Mouse (Mus musculus) heart, postnatal 10 days (tissue): Measurements from ENCODE around the gene Inpp4b. TPM values are rescaled to one million over a fixed set of nuclear protein-coding genes. Genes with fewer than 3 reads are reported as not detected.

Experiments used
- DNase-seq, 2 experiments: peaks; one replicate each; pipeline ENCODE4 v3.0.0; 2021
- intact Hi-C: fragments of 180-260 bp; cut with DNase I; formaldehyde crosslinking; loops from one replicate; pipeline ENCODE4 v1.15.1; 2025
- total RNA-seq, 2 experiments: library from RNA; stranded (reverse); gene quantifications; 2 replicates each; pipeline ENCODE4 v1.2.3; 2021

Inpp4b gene
- total RNA-seq, 2 experiments from 2014 or later, result 41.8 to 44.4 TPM

DNA sequence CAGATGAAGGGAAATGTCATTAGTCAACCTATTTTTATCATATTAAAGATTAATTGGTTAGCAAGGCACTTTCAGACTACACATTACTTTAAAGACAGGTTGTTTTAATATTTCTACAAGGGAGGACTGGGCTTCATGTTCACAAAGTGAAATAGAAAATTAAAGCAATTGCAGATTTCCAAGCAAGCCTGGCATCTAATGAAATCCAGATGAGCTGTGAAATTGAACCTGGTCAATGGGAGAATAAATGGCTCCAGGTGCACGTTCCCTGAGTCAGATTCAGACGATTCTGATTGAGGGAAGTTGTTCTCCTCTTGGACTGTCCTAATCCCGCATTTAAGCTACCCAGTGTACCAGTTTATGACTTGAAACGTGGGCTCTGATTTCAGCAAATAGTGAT, 473.2 kb downstream of the Inpp4b start:
- intact Hi-C loops, result loop anchor here (5.0 kb wide), 1 partner anchor 212 kb away; no protein-coding TSS in a partner anchor
- no peak for DNase-seq

DNA sequence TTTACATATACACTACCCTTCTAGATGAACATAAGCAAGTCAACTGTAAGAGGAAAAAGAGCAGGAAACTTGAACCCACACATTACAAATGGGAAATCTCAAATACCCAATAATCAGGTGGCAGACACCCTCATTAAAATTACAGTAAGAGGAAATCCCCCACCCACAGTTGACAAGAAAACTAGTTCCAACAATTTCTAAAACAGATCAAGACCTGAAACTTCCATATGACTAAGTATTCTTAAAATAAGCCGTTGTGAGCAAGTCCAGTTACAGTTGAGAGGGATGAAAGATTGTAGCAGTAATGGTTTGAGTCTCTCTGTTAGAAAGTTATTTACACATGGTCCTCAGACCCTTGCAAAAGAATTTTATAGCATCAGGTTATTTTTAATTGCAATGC, 480.8 kb downstream of the Inpp4b start:
- DNase-seq, result no peak
- intact Hi-C loops, result no loop called here

DNA sequence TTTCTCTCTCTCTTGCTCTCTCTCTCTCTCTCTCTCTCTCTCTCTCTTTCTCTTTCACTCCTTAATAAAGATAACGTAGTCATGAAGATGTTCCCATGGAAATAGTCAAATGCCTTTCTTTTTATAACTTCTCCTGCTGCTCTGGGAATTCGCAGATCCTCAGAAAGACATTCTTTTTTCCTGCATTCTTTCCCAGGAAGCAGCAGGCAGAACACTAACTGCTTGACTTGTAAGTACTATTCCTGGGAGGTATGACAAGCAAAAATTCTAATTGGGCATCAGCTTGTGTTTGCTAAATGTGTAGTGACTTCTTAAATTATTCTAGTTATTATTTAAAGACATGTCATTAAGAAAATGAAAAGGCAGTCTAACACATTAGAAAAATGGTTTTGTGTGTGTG, 482.6 kb downstream of the Inpp4b start:
- DNase-seq, result no peak
- intact Hi-C loops, result no loop called here

DNA sequence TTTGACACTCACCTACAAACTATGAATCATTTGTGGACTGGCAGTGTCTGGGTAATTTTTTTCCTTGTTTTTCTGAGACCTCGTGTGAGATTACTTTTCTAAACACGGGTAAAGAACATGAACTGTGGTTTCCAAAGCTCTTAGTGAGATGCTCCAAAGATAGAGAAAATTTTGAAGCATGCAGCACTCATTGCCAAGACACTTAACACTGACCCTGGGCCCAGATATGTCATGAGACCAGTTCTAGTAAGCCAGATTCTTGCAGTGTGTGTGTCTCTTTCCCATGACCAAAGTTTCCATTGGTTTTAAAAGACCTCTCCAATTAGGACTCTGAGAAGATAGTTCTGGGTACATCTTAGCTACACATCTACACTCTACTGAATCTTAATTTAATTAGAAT, 484.1 kb downstream of the Inpp4b start:
- peak in 1 of 2 experiments; percentile 39 for DNase-seq
- intact Hi-C loops, result no loop called here

DNA sequence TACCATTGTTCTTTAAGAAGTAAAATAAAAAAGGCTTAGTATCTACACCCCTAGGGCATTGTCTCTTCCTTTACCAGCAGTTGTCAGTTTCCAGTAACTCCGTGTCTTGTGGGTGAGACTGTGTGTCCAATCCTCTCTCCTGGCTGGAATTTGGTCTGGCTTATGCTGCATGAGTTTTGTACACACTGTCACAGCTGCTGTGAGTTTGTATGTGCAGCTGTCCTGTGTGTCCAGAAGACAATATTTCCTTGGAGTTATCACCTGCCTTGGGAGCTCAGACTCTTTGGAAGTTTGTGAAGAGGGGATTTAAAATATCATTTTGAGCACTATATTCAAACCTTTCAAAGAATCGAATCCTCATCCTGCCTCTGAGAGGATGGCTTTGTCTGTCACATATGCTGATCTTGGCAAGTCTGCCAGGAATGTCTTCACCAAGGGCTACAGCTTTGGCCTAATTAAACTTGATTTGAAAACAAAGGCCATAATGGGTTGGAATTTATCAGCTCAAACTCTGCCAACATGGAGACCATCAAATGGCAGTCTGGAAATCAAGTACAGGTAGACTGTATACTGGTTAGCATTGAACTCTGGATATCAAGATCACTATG, 485.1 kb downstream of the Inpp4b start:
- intact Hi-C loops, result no loop called here
- no peak for DNase-seq

DNA sequence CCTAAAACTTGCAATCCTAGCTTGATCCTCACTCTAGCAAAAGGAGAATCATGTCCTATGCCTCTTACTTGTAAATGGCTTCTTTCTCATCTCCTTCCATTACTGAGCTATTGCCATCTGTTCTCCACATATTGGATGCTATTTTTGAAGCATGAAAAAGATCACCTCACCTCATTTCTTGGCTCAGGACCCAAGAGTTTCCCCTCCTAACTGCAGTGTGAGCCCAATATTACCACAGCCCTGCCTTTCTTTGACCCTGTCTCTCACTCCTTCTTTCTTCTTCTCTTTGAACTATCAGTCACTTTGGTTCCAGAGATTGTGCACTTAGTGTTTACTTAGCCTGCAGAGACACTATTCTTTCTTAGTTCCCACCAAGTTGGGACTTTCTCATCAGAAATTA, 489.1 kb downstream of the Inpp4b start:
- no peak for DNase-seq
- intact Hi-C loops, result no loop called here

DNA sequence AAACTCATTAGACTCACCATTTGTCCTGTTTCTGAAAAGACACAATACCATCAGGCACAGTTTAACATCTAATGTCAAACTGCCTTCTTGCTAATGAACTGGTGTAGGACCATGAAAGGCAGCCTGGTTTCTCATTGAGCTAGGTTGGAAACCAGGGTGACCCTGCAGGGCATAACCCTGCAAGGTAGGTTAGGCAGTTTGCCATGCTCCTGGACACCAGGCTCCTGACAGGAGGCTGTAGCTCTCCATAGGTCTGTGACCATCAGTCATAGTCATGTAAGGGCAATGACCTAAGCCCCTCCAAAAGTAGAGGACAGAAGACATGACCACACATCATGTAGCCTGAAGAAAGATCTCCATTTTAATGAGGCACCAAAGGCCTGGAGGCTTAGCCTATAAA, 491.5 kb downstream of the Inpp4b start:
- intact Hi-C loops, result no loop called here
- no peak for DNase-seq

DNA sequence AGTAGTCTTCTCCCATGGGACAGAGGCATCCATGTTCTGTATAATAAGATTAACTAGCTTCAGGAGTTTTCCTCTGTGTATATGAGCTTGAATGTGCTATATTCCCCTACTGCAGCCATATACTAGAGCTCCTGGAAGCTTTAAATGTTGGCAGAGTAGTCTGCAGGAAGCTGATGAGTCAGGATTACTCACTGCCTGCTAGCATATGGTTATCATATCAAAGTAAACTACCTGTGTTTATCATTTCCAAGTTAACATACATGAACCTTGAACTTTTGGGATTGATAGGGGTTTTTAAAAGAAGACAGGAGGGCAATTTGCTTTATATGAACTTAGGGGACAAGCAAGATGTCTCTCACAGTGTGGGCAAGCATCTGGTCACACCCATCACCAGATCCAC, 498.2 kb downstream of the Inpp4b start:
- intact Hi-C loops, result no loop called here

DNA sequence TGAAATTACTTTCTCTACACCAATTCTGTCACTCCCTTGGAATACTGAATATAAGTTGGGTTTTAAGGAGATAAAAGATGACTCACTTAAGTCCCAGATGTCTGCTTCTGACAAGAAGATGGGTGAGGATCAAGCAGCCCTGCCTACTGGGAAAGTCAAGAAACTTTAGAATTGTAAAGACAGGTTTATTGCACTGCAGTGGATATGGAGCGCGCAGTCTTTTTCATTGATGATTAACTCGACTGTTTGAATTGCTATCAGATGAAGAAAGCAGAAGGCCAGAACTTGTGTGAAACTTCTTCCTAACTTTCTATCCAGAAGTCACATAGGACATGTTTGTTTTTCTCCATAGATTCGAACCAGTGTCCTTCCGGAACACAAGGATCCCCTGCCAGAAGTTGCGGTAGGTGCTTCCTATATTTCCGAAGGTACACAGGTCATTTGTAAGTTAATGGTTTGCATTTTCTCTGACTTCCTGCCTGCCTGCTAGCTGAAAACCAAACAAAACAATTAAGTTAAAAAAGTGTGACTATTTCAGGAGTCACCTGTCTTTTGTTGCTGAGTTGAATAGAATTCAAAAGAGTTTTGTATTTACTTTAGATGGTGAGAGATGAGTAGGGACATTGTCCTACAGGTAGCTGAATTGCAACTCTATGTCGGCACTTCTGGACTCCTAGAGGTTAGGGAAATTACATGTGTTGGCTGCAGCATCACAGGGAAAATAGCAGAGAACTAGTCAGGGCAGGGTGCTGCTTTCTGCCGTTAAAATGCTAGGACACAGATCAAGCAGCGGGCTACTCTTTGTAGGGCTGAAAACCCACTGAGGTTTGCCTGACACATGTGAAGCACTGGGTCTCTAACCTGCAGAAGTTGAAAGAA, 502.0 kb downstream of the Inpp4b start:
- no peak for DNase-seq
- intact Hi-C loops, result no loop called here

More for the DNA sequence above, 498.2 kb downstream of the Inpp4b start:
- DNase-seq, result no peak

DNA sequence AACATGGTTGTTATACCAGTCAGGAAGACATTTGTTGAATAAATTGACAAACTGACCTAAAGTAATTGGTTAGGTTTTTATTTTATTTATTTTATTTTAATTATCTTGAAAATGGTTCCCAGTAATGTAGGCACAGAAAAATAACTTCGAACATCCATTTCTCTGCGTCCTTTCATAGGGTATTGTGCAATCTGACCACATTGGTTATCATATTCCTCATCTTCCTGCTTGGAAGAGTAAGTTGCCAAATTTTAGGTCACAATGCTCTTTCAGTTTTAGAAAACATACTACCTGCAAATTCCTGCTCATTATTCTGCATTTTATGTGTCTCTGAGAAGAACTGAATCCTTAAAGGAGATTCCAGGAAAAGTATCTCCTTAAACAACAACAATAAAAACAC, 505.6 kb downstream of the Inpp4b start:
- intact Hi-C loops, result no loop called here
- no peak for DNase-seq

DNA sequence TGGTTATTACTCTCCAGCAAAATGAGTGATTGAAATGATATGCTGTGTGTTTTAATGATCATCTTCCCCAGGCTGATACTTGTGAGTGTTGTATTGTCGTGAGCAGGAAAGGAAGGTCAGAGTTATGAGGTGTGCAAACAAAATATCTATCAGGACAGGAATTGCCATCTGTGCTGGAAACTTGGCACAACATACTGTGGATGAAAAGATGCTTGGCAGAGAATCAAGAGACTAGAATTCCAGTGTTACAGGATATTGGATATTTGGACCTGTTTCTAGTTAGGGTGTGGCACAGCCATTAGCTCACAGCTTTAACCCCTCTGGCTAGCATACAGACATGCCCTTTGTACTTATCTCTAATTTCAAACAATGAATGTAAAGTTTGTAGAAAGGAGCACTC, 507.6 kb downstream of the Inpp4b start:
- intact Hi-C loops, result no loop called here

DNA sequence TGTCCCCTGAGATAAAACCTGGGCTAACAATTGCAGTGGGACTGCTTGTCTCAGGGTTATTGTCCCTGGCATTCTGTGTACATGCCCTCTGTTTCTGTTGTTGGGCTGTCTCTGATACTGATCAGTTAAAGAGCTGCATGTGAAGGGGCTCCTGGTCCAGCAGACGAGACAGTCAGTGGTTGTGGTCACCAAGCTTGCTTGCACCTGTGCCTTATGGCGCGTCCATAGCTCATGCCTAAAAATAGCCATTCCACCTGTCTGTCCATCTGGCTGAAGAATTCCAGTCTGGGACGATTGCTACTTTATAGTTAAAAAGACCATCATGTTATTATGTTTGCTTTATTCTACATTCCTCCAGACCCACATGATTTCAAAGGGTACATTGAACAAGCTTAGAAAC, 510.8 kb downstream of the Inpp4b start:
- intact Hi-C loops, result no loop called here
- no peak for DNase-seq

More for the DNA sequence above, 507.6 kb downstream of the Inpp4b start:
- no peak for DNase-seq

DNA sequence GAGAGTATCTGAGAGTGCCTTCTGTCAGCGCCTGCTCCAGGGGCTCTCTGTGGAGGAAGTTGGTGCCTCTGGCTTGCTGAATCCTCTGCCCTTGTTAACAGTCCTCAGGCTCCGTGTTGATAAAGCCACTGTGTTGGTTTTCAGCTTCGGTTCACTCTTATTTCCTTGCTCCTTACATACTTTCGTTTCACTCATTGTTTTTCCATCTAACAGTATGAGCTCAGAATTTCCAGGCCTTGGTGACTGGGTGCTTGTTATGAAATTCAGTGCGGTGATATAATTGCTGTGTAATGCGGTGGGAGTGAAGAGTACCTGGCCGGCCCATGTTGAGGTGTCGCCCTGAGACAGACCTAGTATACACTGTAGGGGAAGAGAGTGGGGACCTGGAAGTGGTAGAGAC, 512.2 kb downstream of the Inpp4b start:
- intact Hi-C loops, result no loop called here
- DNase-seq, result peak in 1 of 2 experiments; percentile 22

DNA sequence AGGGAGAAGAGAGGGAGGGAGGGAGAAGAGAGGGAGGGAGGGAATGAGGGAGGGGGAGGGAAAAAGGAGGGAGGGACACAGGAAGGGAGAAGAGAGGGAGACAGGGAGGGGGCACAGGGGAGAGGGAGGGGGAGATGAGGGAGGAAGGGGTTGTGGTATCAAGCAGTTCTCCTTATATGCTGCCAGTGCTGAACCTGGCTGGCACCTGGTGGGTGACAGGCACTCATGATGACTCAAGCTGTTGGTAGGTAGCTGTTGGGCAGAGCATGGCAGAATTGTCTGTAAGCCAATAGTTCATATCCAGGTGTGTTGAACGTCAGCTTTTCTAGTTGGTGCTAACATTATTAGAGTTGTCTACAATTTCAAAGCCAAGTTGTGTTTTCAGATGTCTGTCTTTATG, 512.7 kb downstream of the Inpp4b start:
- intact Hi-C loops, result no loop called here
- DNase-seq, result no peak

DNA sequence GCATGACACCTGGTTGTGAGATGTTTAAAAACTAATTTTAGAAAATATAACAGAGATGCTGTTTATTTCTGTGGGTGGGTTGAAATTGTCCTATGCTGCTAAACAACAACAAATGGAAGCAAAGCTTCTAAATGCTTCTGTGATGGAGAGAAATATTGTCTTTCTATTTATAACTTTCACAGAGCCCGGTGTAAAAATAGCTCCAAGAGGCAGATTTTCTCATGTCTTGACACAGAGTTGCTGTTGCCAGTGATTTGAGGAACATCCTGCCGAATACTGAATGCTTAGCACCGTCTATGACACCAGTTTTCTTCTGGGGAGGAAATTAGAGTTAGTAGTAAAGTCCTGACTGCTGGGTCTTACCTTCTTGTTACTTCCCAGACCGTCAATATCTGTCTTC, 513.8 kb downstream of the Inpp4b start:
- intact Hi-C loops, result no loop called here
- peak in 1 of 2 experiments; percentile 25 for DNase-seq

DNA sequence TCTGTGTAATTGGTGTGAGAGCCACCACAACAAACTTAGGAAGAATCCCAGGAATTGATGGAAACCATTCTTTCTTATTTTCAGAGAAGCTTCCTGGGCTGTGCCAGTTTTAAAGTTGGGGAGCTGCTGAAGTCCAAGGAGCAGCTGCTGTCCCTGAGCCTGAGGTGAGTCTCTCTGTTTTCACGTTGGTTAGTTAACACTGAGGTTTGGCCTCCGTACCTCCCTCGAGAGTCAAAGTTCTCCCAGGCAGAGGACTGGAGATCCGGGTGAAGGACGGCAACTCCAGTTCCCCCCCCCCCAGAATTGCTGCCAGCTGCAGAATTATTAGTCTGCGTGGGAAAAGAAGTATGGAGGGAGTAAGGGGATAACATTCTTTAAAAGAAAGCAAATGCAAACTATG, 514.3 kb downstream of the Inpp4b start:
- intact Hi-C loops, result no loop called here
- DNase-seq, result no peak

DNA sequence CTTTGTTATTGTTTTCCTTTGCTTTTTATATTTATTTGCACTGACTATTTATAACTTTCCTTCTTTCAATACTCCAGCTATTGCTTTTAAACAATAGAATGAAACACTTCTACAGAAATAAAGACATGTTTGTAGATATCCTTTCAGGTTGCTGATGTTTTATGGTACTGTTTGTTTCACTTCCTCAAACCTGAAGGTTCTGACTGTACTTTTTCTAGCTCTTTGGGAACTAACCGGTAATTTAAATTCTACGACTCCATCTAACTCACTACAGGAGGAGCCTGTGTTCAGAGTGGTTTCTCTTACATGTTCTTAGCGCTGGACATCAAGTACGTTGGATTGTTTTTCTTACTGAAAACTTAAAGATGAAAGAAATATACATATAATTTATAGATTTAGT, 516.0 kb downstream of the Inpp4b start:
- intact Hi-C loops, result no loop called here
- no peak for DNase-seq

DNA sequence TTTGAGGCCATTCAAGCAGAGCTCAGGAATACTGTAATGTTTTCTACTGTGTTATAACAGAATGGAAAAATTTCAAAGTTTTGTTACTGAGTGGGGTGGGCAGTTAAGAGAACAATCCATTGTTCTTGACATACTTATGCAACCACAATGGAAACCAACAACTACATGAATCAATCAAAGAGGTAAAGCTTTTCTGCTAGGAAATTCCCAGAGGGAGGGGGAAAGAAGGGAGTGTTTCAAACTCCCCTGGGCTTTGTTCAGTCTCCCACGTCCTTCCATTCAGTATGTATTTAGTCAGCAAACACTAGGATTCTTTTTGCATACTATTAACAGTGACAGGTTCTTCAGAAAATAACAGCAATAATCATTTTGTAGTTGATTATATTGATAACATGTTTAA, 517.4 kb downstream of the Inpp4b start:
- DNase-seq, result no peak
- intact Hi-C loops, result no loop called here

DNA sequence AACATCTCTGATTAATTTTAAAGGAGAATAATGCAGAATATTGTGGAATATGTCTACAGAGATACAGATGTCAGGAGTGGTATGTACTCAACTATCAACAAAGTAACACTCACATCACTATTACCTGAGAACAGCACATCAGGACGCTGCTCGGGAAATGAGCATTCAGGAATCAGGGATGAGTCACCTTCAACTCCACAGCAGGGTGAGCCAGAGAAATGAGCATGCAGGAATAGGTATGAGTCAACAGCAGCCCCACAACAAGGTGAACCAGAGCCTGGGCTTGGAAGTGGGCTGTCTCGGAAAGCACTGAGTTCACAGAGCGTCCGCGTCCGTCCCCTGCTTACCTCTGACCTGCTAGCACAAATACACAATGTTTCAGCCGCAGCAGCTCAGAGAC, 519.0 kb downstream of the Inpp4b start:
- intact Hi-C loops, result no loop called here

DNA sequence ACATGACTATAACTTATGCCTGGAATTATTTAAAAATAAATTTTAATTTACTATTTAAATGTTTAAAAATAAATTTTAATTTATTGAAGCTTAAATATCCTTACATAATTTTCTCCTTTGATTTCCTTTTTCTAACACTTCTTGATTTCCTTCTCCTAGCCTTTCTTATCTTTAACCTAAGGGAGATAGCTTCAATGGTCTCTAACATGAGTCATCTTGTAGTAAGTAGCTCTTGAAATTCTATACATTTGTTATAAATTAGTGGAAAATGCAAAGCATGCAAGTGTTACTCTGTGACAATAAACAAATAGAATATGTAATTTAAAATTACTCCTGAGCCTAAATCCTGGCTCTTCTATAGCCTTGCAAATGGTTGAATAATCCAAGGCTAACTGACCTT, 520.4 kb downstream of the Inpp4b start:
- intact Hi-C loops, result no loop called here
- no peak for DNase-seq

More for the DNA sequence above, 519.0 kb downstream of the Inpp4b start:
- DNase-seq, result no peak

DNA sequence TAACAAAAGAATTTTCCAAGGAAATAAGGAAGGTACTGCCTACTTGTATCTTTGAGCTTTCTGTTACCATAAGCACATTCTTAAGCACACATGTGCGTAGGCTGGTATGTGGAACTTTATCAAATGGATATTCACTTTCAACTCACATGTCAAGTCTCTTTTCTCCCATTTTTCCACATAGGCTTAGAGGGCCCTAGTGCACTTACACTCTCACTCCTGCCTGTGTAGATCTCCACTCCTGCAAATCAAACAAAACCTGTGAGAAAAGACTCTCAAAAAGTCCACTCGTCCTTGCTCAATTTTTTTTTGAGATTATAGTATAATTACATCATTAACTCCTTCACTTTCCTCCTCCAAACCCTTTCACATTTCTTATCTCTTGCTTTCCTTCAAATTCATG, 522.0 kb downstream of the Inpp4b start:
- no peak for DNase-seq
- intact Hi-C loops, result no loop called here

DNA sequence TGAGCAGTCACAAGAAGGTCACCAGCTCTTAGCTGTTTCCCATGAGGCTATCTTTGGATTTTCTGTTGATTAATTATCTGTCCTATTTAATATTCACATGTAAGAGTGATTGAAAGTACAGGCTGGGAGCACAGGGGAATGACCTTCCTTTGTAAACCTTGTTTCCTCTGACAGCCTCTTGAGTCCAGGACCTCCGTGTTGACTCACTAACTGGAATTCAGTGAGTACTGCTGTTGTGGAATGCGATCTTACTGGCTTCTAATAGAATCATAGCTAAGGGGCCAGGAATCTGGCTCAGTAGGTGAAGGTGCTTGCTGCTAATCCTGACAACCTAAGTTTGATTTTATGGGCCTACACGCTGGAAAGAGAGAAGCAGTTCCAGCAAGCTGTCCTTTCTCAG, 523.3 kb downstream of the Inpp4b start:
- peak; percentile 55 to 59 for DNase-seq
- intact Hi-C loops, result no loop called here
